Mouse (Mus musculus): ENCODE measurements at regions not wholly inside any gene's neighbourhood (a gene's known extent, or its start where the extent isn't known, plus 50 kb on each side); places are given as distances from the start of the nearest gene placed in this dataset.
A peak's percentile ranks its signal among the peaks of the same experiment; 100 is the strongest.

- intact Hi-C loops (cut with DNase I): no loop called here
- no peak for DNase-seq (ENCODE audit: low spot score in 2 of 2)
Observed at GRCm38 (mm10) chr17:47149158-47149557, 138.8 kb upstream of the Ubr2 start.

GRCm38 (mm10) chr17:47146640-47147039 lies 136.3 kb upstream of the Ubr2 start:
- peak in 1 of 2 experiments; percentile 62 for DNase-seq (ENCODE audit: low spot score in 2 of 2)
- intact Hi-C loops (cut with DNase I): no loop called here

- intact Hi-C loops (cut with DNase I): no loop called here
Observed at GRCm38 (mm10) chr17:47145590-47145989, 135.2 kb upstream of the Ubr2 start.

GRCm38 (mm10) chr17:47144996-47145395 lies 134.6 kb upstream of the Ubr2 start:
- intact Hi-C loops (cut with DNase I): loop anchor here (5.0 kb wide), 2 partner anchors 108 to 187 kb away; no protein-coding TSS in a partner anchor
- DNase-seq (ENCODE audit: low spot score in 2 of 2): no peak

More at GRCm38 (mm10) chr17:47145590-47145989, 135.2 kb upstream of the Ubr2 start:
- no peak for DNase-seq (ENCODE audit: low spot score in 2 of 2)

GRCm38 (mm10) chr17:47144460-47144859 lies 134.1 kb upstream of the Ubr2 start:
- intact Hi-C loops (cut with DNase I): loop anchor here (5.0 kb wide), 2 partner anchors 107 to 188 kb away; no protein-coding TSS in a partner anchor
- DNase-seq (ENCODE audit: low spot score in 2 of 2): no peak

- intact Hi-C loops (cut with DNase I): loop anchor here (5.0 kb wide), 2 partner anchors 107 to 188 kb away; no protein-coding TSS in a partner anchor
- DNase-seq (ENCODE audit: low spot score in 2 of 2): no peak
Observed at GRCm38 (mm10) chr17:47143898-47144297, 133.5 kb upstream of the Ubr2 start.

- DNase-seq (ENCODE audit: low spot score in 2 of 2): no peak
- intact Hi-C loops (cut with DNase I): loop anchor here (5.0 kb wide), 2 partner anchors 106 to 189 kb away; no protein-coding TSS in a partner anchor
Observed at GRCm38 (mm10) chr17:47142885-47143284, 132.5 kb upstream of the Ubr2 start.

- DNase-seq (ENCODE audit: low spot score in 2 of 2): no peak
- intact Hi-C loops (cut with DNase I): loop anchor here (5.0 kb wide), 2 partner anchors 105 to 190 kb away; no protein-coding TSS in a partner anchor
Observed at GRCm38 (mm10) chr17:47142276-47142675, 131.9 kb upstream of the Ubr2 start.

GRCm38 (mm10) chr17:47141843-47142215 lies 131.5 kb upstream of the Ubr2 start:
- intact Hi-C loops (cut with DNase I): loop anchor here (5.0 kb wide), 2 partner anchors 105 to 190 kb away; no protein-coding TSS in a partner anchor
- peak; percentile 45 to 54 for DNase-seq (ENCODE audit: low spot score in 2 of 2)

GRCm38 (mm10) chr17:47140969-47141842 lies 130.8 kb upstream of the Ubr2 start:
- peak; percentile 74 to 82 for DNase-seq (ENCODE audit: low spot score in 2 of 2)
- intact Hi-C loops (cut with DNase I): loop anchor here (5.0 kb wide), 2 partner anchors 104 to 191 kb away; no protein-coding TSS in a partner anchor

- intact Hi-C loops (cut with DNase I): loop anchor here (5.0 kb wide), 2 partner anchors 103 to 192 kb away; no protein-coding TSS in a partner anchor
- peak; percentile 56 to 66 for DNase-seq (ENCODE audit: low spot score in 2 of 2)
Observed at GRCm38 (mm10) chr17:47140241-47140968, 130.0 kb upstream of the Ubr2 start.

GRCm38 (mm10) chr17:47139730-47140231 lies 129.4 kb upstream of the Ubr2 start:
- intact Hi-C loops (cut with DNase I): loop anchor here (5.0 kb wide), 2 partner anchors 102 to 193 kb away; no protein-coding TSS in a partner anchor
- DNase-seq (ENCODE audit: low spot score in 2 of 2): peak; percentile 95 to 98

- intact Hi-C loops (cut with DNase I): no loop called here
- peak in 1 of 2 experiments; percentile 33 for DNase-seq (ENCODE audit: low spot score in 2 of 2)
Observed at GRCm38 (mm10) chr17:47139171-47139617, 128.8 kb upstream of the Ubr2 start.

- intact Hi-C loops (cut with DNase I): no loop called here
- DNase-seq (ENCODE audit: low spot score in 2 of 2): no peak
Observed at GRCm38 (mm10) chr17:47138174-47138573, 127.8 kb upstream of the Ubr2 start.

GRCm38 (mm10) chr17:47135391-47135790 lies 125.0 kb upstream of the Ubr2 start:
- DNase-seq (ENCODE audit: low spot score in 2 of 2): no peak
- intact Hi-C loops (cut with DNase I): no loop called here

GRCm38 (mm10) chr17:47133785-47134184 lies 123.4 kb upstream of the Ubr2 start:
- intact Hi-C loops (cut with DNase I): no loop called here

GRCm38 (mm10) chr17:47127571-47127970 lies 117.2 kb upstream of the Ubr2 start:
- intact Hi-C loops (cut with DNase I): no loop called here
- DNase-seq (ENCODE audit: low spot score in 2 of 2): no peak

More at GRCm38 (mm10) chr17:47133785-47134184, 123.4 kb upstream of the Ubr2 start:
- no peak for DNase-seq (ENCODE audit: low spot score in 2 of 2)

- no peak for DNase-seq (ENCODE audit: low spot score in 2 of 2)
- intact Hi-C loops (cut with DNase I): no loop called here
Observed at GRCm38 (mm10) chr17:47123576-47123975, 113.2 kb upstream of the Ubr2 start.

GRCm38 (mm10) chr17:47122221-47122620 lies 111.9 kb upstream of the Ubr2 start:
- intact Hi-C loops (cut with DNase I): no loop called here
- no peak for DNase-seq (ENCODE audit: low spot score in 2 of 2)

Data from left cerebral cortex, postnatal 14 days (tissue).